Mouse (Mus musculus) erythroid progenitor cell, adult 5-6 weeks (primary cell): ENCODE results near the gene Olfr373. TPM values are rescaled to one million over a fixed set of nuclear protein-coding genes. Genes with fewer than 3 reads are reported as not detected.
A peak's percentile ranks its signal among the peaks of the same experiment; 100 is the strongest.
"Not testable (repeated sequence)": the region's sequence is repeated elsewhere in the genome, so short reads cannot be mapped to it uniquely, and the experiment has no call there.

Source experiments
- ATAC-seq: replicated peaks from 2 replicates; pipeline ENCODE4 v1.8.0; 2016; ENCODE audit warnings: moderate number of reproducible peaks, mild to moderate bottlenecking, moderate TSS enrichment, inconsistent platforms; ENCODE audit not compliant: poor library complexity, low FRiP score, severe bottlenecking
- total RNA-seq, 2 experiments: library from RNA; stranded (forward) in 1 of 2; stranded (reverse) in 1 of 2; fragments of 150-400 nt in 1 of 2; fragments of 186-747, 209-891 nt in 1 of 2; gene quantifications; 2 replicates each; pipeline versions ENCODE4 v1.2.3 to v1.2.4; 2015 to 2017; ENCODE audit warnings: low replicate concordance in 2 of 2

Olfr373 gene
- total RNA-seq (2015; ENCODE audit: low replicate concordance), result not detected in 2 replicates
- not detected in 2 replicates for total RNA-seq (2017; ENCODE audit: low replicate concordance)

GRCm38 (mm10) chr8:72082877-72083276, at the start of gene Olfr373:
Gene Olfr373 (plus strand): TSS chr8:72083177.
- ATAC-seq, result not testable (repeated sequence)

GRCm38 (mm10) chr8:72040918-72041317, 42.1 kb upstream of the Olfr373 start, which contains the start of gene Olfr372:
Gene Olfr372 (plus strand): TSS chr8:72041218.
- ATAC-seq, result not testable (repeated sequence)

GRCm38 (mm10) chr8:72042493-72042892, 40.5 kb upstream of the Olfr373 start:
- ATAC-seq, result no peak

GRCm38 (mm10) chr8:72054633-72055032, 28.3 kb upstream of the Olfr373 start:
- ATAC-seq, result not testable (repeated sequence)

GRCm38 (mm10) chr8:72057643-72058042, 25.3 kb upstream of the Olfr373 start:
- not testable (repeated sequence) for ATAC-seq

GRCm38 (mm10) chr8:72066819-72067399, 16.1 kb upstream of the Olfr373 start:
- not testable (repeated sequence) for ATAC-seq

GRCm38 (mm10) chr8:72084744-72085143, 1.8 kb downstream of the Olfr373 start:
- ATAC-seq, result no peak

GRCm38 (mm10) chr8:72087611-72088010, 4.6 kb downstream of the Olfr373 start:
- not testable (repeated sequence) for ATAC-seq

GRCm38 (mm10) chr8:72096721-72097120, 13.7 kb downstream of the Olfr373 start:
- ATAC-seq, result not testable (repeated sequence)

GRCm38 (mm10) chr8:72099377-72100103, 16.6 kb downstream of the Olfr373 start:
- ATAC-seq, result 0 out of 2 replicates have a peak, but pooled peaks have one; percentile 39

GRCm38 (mm10) chr8:72105165-72105564, 22.2 kb downstream of the Olfr373 start:
- no peak for ATAC-seq

- ATAC-seq, result no peak
Observed at GRCm38 (mm10) chr8:72106740-72107139, 23.8 kb downstream of the Olfr373 start, which contains the start of gene Olfr374. Gene Olfr374 (plus strand): TSS chr8:72107040.

GRCm38 (mm10) chr8:72110876-72111275, 27.9 kb downstream of the Olfr373 start:
- ATAC-seq, result no peak

- no peak for ATAC-seq
Observed at GRCm38 (mm10) chr8:72112486-72112885, 29.5 kb downstream of the Olfr373 start.

- no peak for ATAC-seq
Observed at GRCm38 (mm10) chr8:72115202-72115601, 32.2 kb downstream of the Olfr373 start.

GRCm38 (mm10) chr8:72118616-72119015, 35.6 kb downstream of the Olfr373 start:
- ATAC-seq, result no peak

- not testable (repeated sequence) for ATAC-seq
Observed at GRCm38 (mm10) chr8:72121486-72121885, 38.5 kb downstream of the Olfr373 start.

GRCm38 (mm10) chr8:72121997-72122396, 39.0 kb downstream of the Olfr373 start:
- ATAC-seq, result no peak

GRCm38 (mm10) chr8:72127834-72128233, 44.9 kb downstream of the Olfr373 start:
- ATAC-seq, result no peak

- ATAC-seq, result no peak
Observed at GRCm38 (mm10) chr8:72131251-72131650, 48.3 kb downstream of the Olfr373 start.

GRCm38 (mm10) chr8:72131901-72132300, 48.9 kb downstream of the Olfr373 start:
- no peak for ATAC-seq
